Mouse (Mus musculus) ES-Bruce4 (cell line): ENCODE results near the gene Hormad2. TPM values are rescaled to one million over a fixed set of nuclear protein-coding genes. Genes with fewer than 3 reads are reported as not detected.

ENCODE experiments used
- H3K27ac ChIP-seq: 2 replicates; pipeline ENCODE4 v1.5.1; 2012; ENCODE audit warnings: low read length, inconsistent platforms; ENCODE audit not compliant: insufficient read depth
- H3K27me3 ChIP-seq: 2 replicates; pipeline ENCODE4 v1.6.1; 2012; ENCODE audit warnings: mild to moderate bottlenecking, low read length, inconsistent platforms; ENCODE audit not compliant: control insufficient read depth, poor library complexity, insufficient read depth, severe bottlenecking
- H3K36me3 ChIP-seq: 2 replicates; pipeline ENCODE4 v1.6.1; 2012; ENCODE audit warnings: inconsistent platforms, mild to moderate bottlenecking, low read length, moderate library complexity; ENCODE audit not compliant: control insufficient read depth, poor library complexity, insufficient read depth, severe bottlenecking
- H3K4me1 ChIP-seq: one replicate; pipeline ENCODE4 v1.8.1; 2011; ENCODE audit warnings: low read length; ENCODE audit not compliant: control insufficient read depth, insufficient read depth
- H3K4me3 ChIP-seq: 2 replicates; pipeline ENCODE4 v1.5.1; 2011; ENCODE audit warnings: low read depth, mild to moderate bottlenecking, low read length
- H3K9ac ChIP-seq: 2 replicates; pipeline ENCODE4 v1.6.1; 2012; ENCODE audit warnings: low read depth, mild to moderate bottlenecking, inconsistent platforms; ENCODE audit not compliant: poor library complexity, severe bottlenecking
- H3K9me3 ChIP-seq: replicated peaks from 2 replicates; pipeline ENCODE4 v1.6.1; 2012; ENCODE audit warnings: mild to moderate bottlenecking, low read length, inconsistent platforms; ENCODE audit not compliant: control insufficient read depth, poor library complexity, insufficient read depth, severe bottlenecking
- CTCF ChIP-seq: IDR thresholded peaks from one replicate; pipeline ENCODE4 v1.8.1; 2011; ENCODE audit warnings: low read depth, low read length
- EP300 ChIP-seq: IDR thresholded peaks from 2 replicates; pipeline ENCODE4 v1.6.1; 2011; ENCODE audit warnings: low read depth, low read length; ENCODE audit not compliant: insufficient read depth
- POLR2A ChIP-seq: IDR thresholded peaks from one replicate; pipeline ENCODE4 v1.8.1; 2011; ENCODE audit warnings: low read length; ENCODE audit not compliant: insufficient read depth
- polyA plus RNA-seq: library from polyadenylated mRNA; stranded (reverse); fragments of >200 nt; gene quantifications from 2 replicates; pipeline ENCODE4 v1.2.4, GENCODE M21; 2011; ENCODE audit warnings: low read depth; ENCODE audit not compliant: missing spikeins, insufficient read depth, insufficient read length

Hormad2 gene
- polyA plus RNA-seq, 1 experiment, result 3.2 TPM

DNA sequence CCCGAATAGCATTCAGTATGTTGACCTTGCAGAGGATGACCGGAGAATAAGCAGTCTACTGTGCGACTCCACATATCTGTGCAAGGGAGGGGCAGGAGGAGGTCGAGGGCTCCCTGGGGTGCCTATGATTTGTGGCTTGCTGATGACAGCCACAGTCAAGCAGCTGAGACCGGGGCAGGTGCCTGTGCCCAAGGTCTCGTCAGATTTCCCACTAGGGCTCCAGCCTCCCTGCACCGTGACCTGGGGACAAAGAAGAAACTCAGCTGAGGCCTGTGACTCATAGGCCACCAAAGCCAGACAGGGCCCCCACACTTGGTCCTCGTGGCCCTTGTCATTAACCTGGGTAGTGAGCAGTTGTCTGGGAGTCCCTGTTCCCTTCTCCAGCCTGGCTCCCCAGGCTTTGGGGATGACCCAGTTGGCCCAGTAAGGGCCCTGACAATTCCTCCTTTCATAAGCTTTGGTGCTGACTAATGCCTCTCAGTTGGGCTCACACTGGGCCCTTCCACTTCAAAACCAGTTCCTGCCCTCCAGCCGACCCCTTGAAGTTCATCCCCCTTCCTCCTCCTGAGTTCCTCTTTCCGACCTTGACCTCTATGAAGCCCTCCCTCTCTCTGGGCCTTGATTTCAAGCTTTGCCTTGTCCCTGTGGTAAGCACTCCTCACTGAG is 144.2 kb downstream of the Hormad2 start:
- Histone ChIP-seq H3K4me1 (peaks cover 5% of the 10 kb centered on the region), H3K36me3 (no peaks in the 10 kb centered on the region), H3K9me3 (no peaks in the 10 kb centered on the region), H3K27ac (no peak overlapping the region), H3K27me3 (no peaks in the 10 kb centered on the region), H3K9ac (no peak overlapping the region), H3K4me3 (no peak overlapping the region)
- TF ChIP-seq EP300 (no peak), CTCF (no peak), POLR2A (no peak)

Other genes starting within 250 kb of the Hormad2 start
- gene Castor1, start 222.9 kb downstream of the Hormad2 start, polyA plus RNA-seq, result 29.6 and 35.2 TPM in 2 replicates
- gene Osm, start 204.7 kb downstream of the Hormad2 start, polyA plus RNA-seq, result 0.52 and 0.88 TPM in 2 replicates
- 12.1 and 13.3 TPM in 2 replicates for gene Lif, start 183.5 kb downstream of the Hormad2 start, polyA plus RNA-seq
- 26.8 and 31.2 TPM in 2 replicates for gene Mtmr3, start 153.8 kb upstream of the Hormad2 start, polyA plus RNA-seq
- not detected in 2 replicates for gene Gm11032, start 179.0 kb upstream of the Hormad2 start, polyA plus RNA-seq
- gene Ascc2, start 196.6 kb upstream of the Hormad2 start, polyA plus RNA-seq, result 33.4 and 35.7 TPM in 2 replicates